Mouse (Mus musculus): Measurements from ENCODE around the gene Cmtm4. TPM values are rescaled to one million over a fixed set of nuclear protein-coding genes. Genes with fewer than 3 reads are reported as not detected.

The Cmtm4 gene
- total and polyA plus RNA-seq, 2 experiments, result 9.8 to 10.0 TPM

GRCm38 (mm10) chr8:104375959-104376358 is 19.6 kb downstream of the Cmtm4 start:
- H3K4me1 ChIP-seq (ENCODE audit: control insufficient read depth, insufficient read depth, low read length), result peaks cover 21% of the 10 kb centered on the region
- H3K36me3 ChIP-seq (ENCODE audit: control insufficient read depth, insufficient read depth, low read length), result no peaks in the 10 kb centered on the region
- no peak for DNase-seq (ENCODE audit: extremely low read depth, low read depth, low spot score)
- peak overlapping the region; percentile 67 for H3K27ac ChIP-seq (replicated peaks; ENCODE audit: insufficient read depth, low read depth, low read length)
- WGBS, result 75% methylated on average over 5 of the region's 5 CpGs
- TF ChIP-seq POLR2A (IDR thresholded peaks at IDR 0.05; ENCODE audit: extremely low read depth, insufficient read depth, low read length) (no peak), CTCF (IDR thresholded peaks at IDR 0.05; ENCODE audit: low read depth, low read length) (no peak)
- peak overlapping the region; percentile 24 for H3K9ac ChIP-seq (ENCODE audit: low read depth, low read length)
- no peaks in the 10 kb centered on the region for H3K27me3 ChIP-seq (ENCODE audit: control insufficient read depth, insufficient read depth, low read length)
- peaks cover 30% of the 10 kb centered on the region for H3K79me2 ChIP-seq (ENCODE audit: control insufficient read depth, insufficient read depth, low read length)
- H3K4me3 ChIP-seq (ENCODE audit: insufficient read depth, low read depth, low read length), result no peak overlapping the region

- no peak for TF ChIP-seq POLR2A (IDR thresholded peaks at IDR 0.05; ENCODE audit: extremely low read depth, insufficient read depth, low read length)
- no peak for TF ChIP-seq CTCF (IDR thresholded peaks at IDR 0.05; ENCODE audit: low read depth, low read length)
- H3K9ac ChIP-seq (ENCODE audit: low read depth, low read length), result peak overlapping the region; percentile 24
- DNase-seq (ENCODE audit: extremely low read depth, low read depth, low spot score), result peak; percentile 96
- H3K4me1 ChIP-seq (ENCODE audit: control insufficient read depth, insufficient read depth, low read length), result peaks cover 25% of the 10 kb centered on the region
- no peaks in the 10 kb centered on the region for H3K27me3 ChIP-seq (ENCODE audit: control insufficient read depth, insufficient read depth, low read length)
- H3K36me3 ChIP-seq (ENCODE audit: control insufficient read depth, insufficient read depth, low read length), result no peaks in the 10 kb centered on the region
- WGBS, result 10% methylated on average over 14 of the region's 14 CpGs
- peaks cover 25% of the 10 kb centered on the region for H3K79me2 ChIP-seq (ENCODE audit: control insufficient read depth, insufficient read depth, low read length)
- peak overlapping the region; percentile 86 for H3K27ac ChIP-seq (replicated peaks; ENCODE audit: insufficient read depth, low read depth, low read length)
- H3K4me3 ChIP-seq (ENCODE audit: insufficient read depth, low read depth, low read length), result no peak overlapping the region
Observed at GRCm38 (mm10) chr8:104374864-104375846, 20.5 kb downstream of the Cmtm4 start.

DNA sequence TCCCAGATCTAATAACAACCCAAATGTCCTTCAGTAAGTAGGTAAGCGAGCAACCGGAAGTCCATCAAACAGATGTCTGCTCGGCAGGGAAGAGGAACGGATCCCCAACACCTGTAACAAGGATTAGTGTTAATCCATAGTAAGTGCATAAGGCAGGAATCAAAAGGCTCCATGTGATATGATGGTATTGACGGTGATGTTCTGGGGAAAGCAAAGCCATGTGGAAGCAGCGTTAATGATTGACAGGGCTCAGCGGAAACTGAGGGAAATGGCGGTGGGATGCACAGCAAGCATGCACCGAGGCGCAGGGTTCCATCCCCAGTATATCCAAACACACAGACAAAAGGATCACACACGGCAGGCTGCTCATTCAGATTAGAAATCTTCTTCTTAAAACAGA is 21.3 kb downstream of the Cmtm4 start:
- no peak overlapping the region for H3K4me3 ChIP-seq (ENCODE audit: insufficient read depth, low read depth, low read length)
- WGBS, result 32% methylated on average over 11 of the region's 11 CpGs
- H3K36me3 ChIP-seq (ENCODE audit: control insufficient read depth, insufficient read depth, low read length), result no peaks in the 10 kb centered on the region
- H3K79me2 ChIP-seq (ENCODE audit: control insufficient read depth, insufficient read depth, low read length), result peaks cover 26% of the 10 kb centered on the region
- H3K4me1 ChIP-seq (ENCODE audit: control insufficient read depth, insufficient read depth, low read length), result peaks cover 25% of the 10 kb centered on the region
- TF ChIP-seq CTCF (IDR thresholded peaks at IDR 0.05; ENCODE audit: low read depth, low read length) (no peak), POLR2A (IDR thresholded peaks at IDR 0.05; ENCODE audit: extremely low read depth, insufficient read depth, low read length) (no peak)
- H3K9ac ChIP-seq (ENCODE audit: low read depth, low read length), result no peak overlapping the region
- DNase-seq (ENCODE audit: extremely low read depth, low read depth, low spot score), result peak; percentile 66
- peak overlapping the region; percentile 86 for H3K27ac ChIP-seq (replicated peaks; ENCODE audit: insufficient read depth, low read depth, low read length)
- H3K27me3 ChIP-seq (ENCODE audit: control insufficient read depth, insufficient read depth, low read length), result no peaks in the 10 kb centered on the region

GRCm38 (mm10) chr8:104373779-104374178 is 21.8 kb downstream of the Cmtm4 start:
- H3K79me2 ChIP-seq (ENCODE audit: control insufficient read depth, insufficient read depth, low read length), result peaks cover 26% of the 10 kb centered on the region
- H3K27me3 ChIP-seq (ENCODE audit: control insufficient read depth, insufficient read depth, low read length), result no peaks in the 10 kb centered on the region
- no peak overlapping the region for H3K4me3 ChIP-seq (ENCODE audit: insufficient read depth, low read depth, low read length)
- peak overlapping the region; percentile 86 for H3K27ac ChIP-seq (replicated peaks; ENCODE audit: insufficient read depth, low read depth, low read length)
- peaks cover 25% of the 10 kb centered on the region for H3K4me1 ChIP-seq (ENCODE audit: control insufficient read depth, insufficient read depth, low read length)
- H3K9ac ChIP-seq (ENCODE audit: low read depth, low read length), result no peak overlapping the region
- H3K36me3 ChIP-seq (ENCODE audit: control insufficient read depth, insufficient read depth, low read length), result no peaks in the 10 kb centered on the region
- WGBS, result 38% methylated on average over 11 of the region's 11 CpGs
- DNase-seq (ENCODE audit: extremely low read depth, low read depth, low spot score), result peak; percentile 78
- TF ChIP-seq POLR2A (IDR thresholded peaks at IDR 0.05; ENCODE audit: extremely low read depth, insufficient read depth, low read length) (no peak), CTCF (IDR thresholded peaks at IDR 0.05; ENCODE audit: low read depth, low read length) (peak; percentile 48)

DNA sequence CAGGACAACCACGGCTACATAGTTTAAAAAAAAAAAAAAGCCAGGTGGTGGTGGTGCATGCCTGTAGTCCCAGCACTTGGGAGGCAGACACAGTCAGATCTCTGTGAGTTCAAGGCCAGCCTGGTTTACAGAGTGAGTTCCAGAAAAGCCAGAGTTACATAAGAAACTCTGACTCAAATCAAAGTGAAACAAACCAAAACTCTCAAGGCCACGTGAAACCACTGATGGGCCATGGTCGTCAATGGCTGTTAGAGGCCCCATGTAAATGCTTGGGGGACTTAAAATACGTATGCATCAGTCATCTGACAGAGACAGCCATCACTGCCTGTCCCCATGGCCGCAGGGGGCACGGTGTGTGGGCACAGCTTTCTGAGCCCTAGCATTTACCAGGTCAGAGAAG is 24.5 kb downstream of the Cmtm4 start:
- H3K4me1 ChIP-seq (ENCODE audit: control insufficient read depth, insufficient read depth, low read length), result peaks cover 25% of the 10 kb centered on the region
- peak overlapping the region; percentile 25; the same call in 1 of the 2 replicates for H3K27ac ChIP-seq (replicated peaks; ENCODE audit: insufficient read depth, low read depth, low read length)
- DNase-seq (ENCODE audit: extremely low read depth, low read depth, low spot score), result no peak
- H3K4me3 ChIP-seq (ENCODE audit: insufficient read depth, low read depth, low read length), result no peak overlapping the region
- no peaks in the 10 kb centered on the region for H3K36me3 ChIP-seq (ENCODE audit: control insufficient read depth, insufficient read depth, low read length)
- H3K9ac ChIP-seq (ENCODE audit: low read depth, low read length), result no peak overlapping the region
- no peaks in the 10 kb centered on the region for H3K27me3 ChIP-seq (ENCODE audit: control insufficient read depth, insufficient read depth, low read length)
- 79% methylated on average over 6 of the region's 6 CpGs for WGBS
- H3K79me2 ChIP-seq (ENCODE audit: control insufficient read depth, insufficient read depth, low read length), result peaks cover 27% of the 10 kb centered on the region
- TF ChIP-seq POLR2A (IDR thresholded peaks at IDR 0.05; ENCODE audit: extremely low read depth, insufficient read depth, low read length) (no peak), CTCF (IDR thresholded peaks at IDR 0.05; ENCODE audit: low read depth, low read length) (no peak)

DNA sequence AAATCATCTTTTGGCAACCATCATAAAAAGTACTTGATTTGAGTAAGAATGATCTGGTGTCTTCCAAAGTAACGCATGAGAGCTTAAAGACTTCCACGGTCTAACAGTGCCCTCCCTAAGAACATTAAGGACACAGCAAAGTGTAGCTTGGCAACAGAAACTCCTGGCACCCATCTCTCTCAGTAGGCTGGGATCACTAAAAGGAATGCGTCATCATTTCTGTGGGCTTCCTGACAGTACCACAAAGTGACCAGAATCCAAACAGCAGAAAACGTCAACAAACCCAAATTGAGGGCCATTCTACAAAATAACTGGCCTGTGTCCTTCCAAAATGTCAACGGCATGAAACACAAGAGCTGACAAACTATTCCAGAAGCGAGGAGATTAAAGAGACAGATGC is 25.5 kb downstream of the Cmtm4 start:
- Histone ChIP-seq H3K36me3 (ENCODE audit: control insufficient read depth, insufficient read depth, low read length) (no peaks in the 10 kb centered on the region), H3K4me1 (ENCODE audit: control insufficient read depth, insufficient read depth, low read length) (peaks cover 19% of the 10 kb centered on the region), H3K4me3 (ENCODE audit: insufficient read depth, low read depth, low read length) (no peak overlapping the region), H3K27me3 (ENCODE audit: control insufficient read depth, insufficient read depth, low read length) (no peaks in the 10 kb centered on the region), H3K27ac (replicated peaks; ENCODE audit: insufficient read depth, low read depth, low read length) (no peak overlapping the region), H3K79me2 (ENCODE audit: control insufficient read depth, insufficient read depth, low read length) (peaks cover 37% of the 10 kb centered on the region), H3K9ac (ENCODE audit: low read depth, low read length) (no peak overlapping the region)
- peak; percentile 71 for DNase-seq (ENCODE audit: extremely low read depth, low read depth, low spot score)
- WGBS, result 43% methylated on average over 6 of the region's 6 CpGs
- no peak for TF ChIP-seq CTCF (IDR thresholded peaks at IDR 0.05; ENCODE audit: low read depth, low read length)
- no peak for TF ChIP-seq POLR2A (IDR thresholded peaks at IDR 0.05; ENCODE audit: extremely low read depth, insufficient read depth, low read length)
